Mouse (Mus musculus) gastrocnemius, postnatal 36 days (tissue): ENCODE results near the gene Ube2g1. TPM values are rescaled to one million over a fixed set of nuclear protein-coding genes. Genes with fewer than 3 reads are reported as not detected.

ENCODE experiments used
- DNase-seq, 2 experiments: peaks; one replicate each; pipeline ENCODE4 v3.0.0; 2022
- intact Hi-C: fragments of 180-260 bp; cut with DNase I; formaldehyde crosslinking; loops from one replicate; pipeline ENCODE4 v1.15.1; 2025
- long read RNA-seq, 2 experiments: library from polyadenylated mRNA; stranded (forward); transcript quantifications; one replicate each; pipeline ENCODE4 v2.0.0; 2021
- total RNA-seq, 2 experiments: library from RNA; stranded (reverse); gene quantifications; 2 replicates each; pipeline ENCODE4 v1.2.3; 2021

Gene Ube2g1
- 10 to 100 TPM; 81.2 to 85.0 TPM for total RNA-seq
- long read RNA-seq, experiment 1, transcript Ube2g1-201 (6 exons, 3,815 nt) = major isoform, 76 of 126 reads
- long read RNA-seq, experiment 1, partial matches to known transcripts = 1 of 126 reads
- long read RNA-seq, experiment 1, other reads (novel, unspliced or antisense) = 44 of 126 reads
- long read RNA-seq, experiment 2, transcript Ube2g1-201 (6 exons, 3,815 nt) = major isoform, 79 of 142 reads
- long read RNA-seq, experiment 2, transcript Ube2g1-203 (7 exons, 3,931 nt) = minor isoform, 6 of 142 reads
- long read RNA-seq, experiment 2, partial matches to known transcripts = 5 of 142 reads
- long read RNA-seq, experiment 2, other reads (novel, unspliced or antisense) = 50 of 142 reads

- peak; percentile 95 to 98 for DNase-seq
- intact Hi-C loops = loop anchor here (2.0 kb wide), 1 partner anchor 24 kb away; no protein-coding TSS in a partner anchor
Observed at GRCm38 (mm10) chr11:72606694-72607407, at the start of gene Ube2g1. Ube2g1 (plus strand) TSS chr11:72607283.

GRCm38 (mm10) chr11:72558155-72558554 is 48.9 kb upstream of the Ube2g1 start:
- intact Hi-C loops = no loop called here
- DNase-seq = no peak

- intact Hi-C loops = loop anchor here (5.0 kb wide), 1 partner anchor 203 kb away; no protein-coding TSS in a partner anchor
- no peak for DNase-seq
Observed at GRCm38 (mm10) chr11:72560661-72561060, 46.4 kb upstream of the Ube2g1 start.

GRCm38 (mm10) chr11:72564232-72564807 is 42.8 kb upstream of the Ube2g1 start:
- no peak for DNase-seq
- intact Hi-C loops = loop anchor here (2.0 to 5.0 kb wide), 2 partner anchors 207 to 340 kb away; no protein-coding TSS in a partner anchor

- no peak for DNase-seq
- intact Hi-C loops = loop anchor here (2.0 to 5.0 kb wide), 2 partner anchors 130 to 224 kb away; no protein-coding TSS in a partner anchor
Observed at GRCm38 (mm10) chr11:72566304-72566703, 40.8 kb upstream of the Ube2g1 start.

- intact Hi-C loops = loop anchor here (2.0 to 5.0 kb wide), 2 partner anchors 130 to 225 kb away; no protein-coding TSS in a partner anchor
- no peak for DNase-seq
Observed at GRCm38 (mm10) chr11:72566816-72567338, 40.2 kb upstream of the Ube2g1 start.

GRCm38 (mm10) chr11:72569051-72569450 is 38.0 kb upstream of the Ube2g1 start:
- intact Hi-C loops = loop anchor here (5.0 kb wide), 1 partner anchor 227 kb away; no protein-coding TSS in a partner anchor
- no peak for DNase-seq

GRCm38 (mm10) chr11:72569671-72570318 is 37.3 kb upstream of the Ube2g1 start:
- intact Hi-C loops = loop anchor here (2.0 to 5.0 kb wide), 2 partner anchors 153 to 227 kb away; no protein-coding TSS in a partner anchor
- no peak for DNase-seq

GRCm38 (mm10) chr11:72570319-72570979 is 36.6 kb upstream of the Ube2g1 start:
- peak; percentile 65 to 71 for DNase-seq
- intact Hi-C loops = loop anchor here (2.0 kb wide), 1 partner anchor 152 kb away; no protein-coding TSS in a partner anchor

- intact Hi-C loops = loop anchor here (1.0 kb wide), 1 partner anchor 151 kb away; no protein-coding TSS in a partner anchor
- no peak for DNase-seq
Observed at GRCm38 (mm10) chr11:72573819-72574218, 33.3 kb upstream of the Ube2g1 start.

GRCm38 (mm10) chr11:72576111-72576465 is 31.0 kb upstream of the Ube2g1 start:
- intact Hi-C loops = no loop called here
- no peak for DNase-seq

GRCm38 (mm10) chr11:72576466-72577351 is 30.4 kb upstream of the Ube2g1 start:
- no peak for DNase-seq
- intact Hi-C loops = no loop called here

GRCm38 (mm10) chr11:72578471-72578870 is 28.6 kb upstream of the Ube2g1 start:
- no peak for DNase-seq
- intact Hi-C loops = no loop called here

GRCm38 (mm10) chr11:72581609-72582447 is 25.3 kb upstream of the Ube2g1 start:
- intact Hi-C loops = loop anchor here (2.0 kb wide), 1 partner anchor 25 kb away; the partner anchor contains the start of gene Ube2g1
- peak; percentile 51 to 53 for DNase-seq

GRCm38 (mm10) chr11:72582448-72582705 is 24.7 kb upstream of the Ube2g1 start:
- intact Hi-C loops = loop anchor here (2.0 kb wide), 1 partner anchor 24 kb away; the partner anchor contains the start of gene Ube2g1
- peak in 1 of 2 experiments; percentile 29 for DNase-seq

- DNase-seq = no peak
- intact Hi-C loops = loop anchor here (2.0 kb wide), 1 partner anchor 24 kb away; the partner anchor contains the start of gene Ube2g1
Observed at GRCm38 (mm10) chr11:72583092-72583491, 24.0 kb upstream of the Ube2g1 start.

GRCm38 (mm10) chr11:72586570-72586969 is 20.5 kb upstream of the Ube2g1 start:
- intact Hi-C loops = no loop called here
- no peak for DNase-seq
